ENCODE assay signal across 8 mouse cellular contexts in genomic region chr11:119054351-119055345, GRCm38 (mm10). TPM values are rescaled to one million over a fixed set of nuclear protein-coding genes. Genes with fewer than 3 reads are reported as not detected.
DNase-seq lines count a peak whose midpoint lies in the region; ATAC-seq and TF ChIP-seq lines count a peak whose summit lies in the region.

No protein-coding gene starts in this region.

- DNase-seq in adrenal gland, adult (ENCODE audit: inconsistent age in 2 of 2, low spot score in 1 of 2): peak; percentile 26 to 69
- DNase-seq in adrenal gland, postnatal 25 days: no peak
- no peak for DNase-seq in embryonic facial prominence, embryonic 14.5 days (ENCODE audit: low spot score)
- peak; percentile 77 for DNase-seq in intestine, embryonic 14.5 days (ENCODE audit: low spot score)
- peak; percentile 68 for DNase-seq in lung, postnatal 0 days (ENCODE audit: low spot score)
- no peak for DNase-seq in gastrocnemius, adult 18-20 months (ENCODE audit: low spot score)

- H3K4me3 ChIP-seq in E14TG2a.4 (replicated peaks; ENCODE audit: low read length): peak overlapping the region; percentile 50
- H3K4me3 ChIP-seq in embryonic facial prominence, embryonic 14.5 days (ENCODE audit: low read depth, low read length): peak overlapping the region; percentile 65
- peak overlapping the region; percentile 28; the same call in 1 of the 2 replicates for H3K4me3 ChIP-seq in intestine, embryonic 14.5 days (ENCODE audit: low read depth, low read length)
- no peak overlapping the region for H3K4me3 ChIP-seq in lung, postnatal 0 days (ENCODE audit: low read depth, low read length)
- H3K4me3 ChIP-seq in stomach, embryonic 15.5 days (replicated peaks): peak overlapping the region; percentile 42

- H3K9me3 ChIP-seq in E14TG2a.4 (ENCODE audit: low read length): no peaks in the 10 kb centered on the region; the same call in 1 of the 2 replicates
- H3K9me3 ChIP-seq in embryonic facial prominence, embryonic 14.5 days (ENCODE audit: control insufficient read depth, low read length): no peaks in the 10 kb centered on the region
- no peaks in the 10 kb centered on the region for H3K9me3 ChIP-seq in intestine, embryonic 14.5 days (ENCODE audit: control insufficient read depth, low read length)
- H3K9me3 ChIP-seq in lung, postnatal 0 days (ENCODE audit: low read length): no peaks in the 10 kb centered on the region
- no peaks in the 10 kb centered on the region for H3K9me3 ChIP-seq in stomach, embryonic 15.5 days

- peak overlapping the region; percentile 99 for H3K4me2 ChIP-seq in embryonic facial prominence, embryonic 14.5 days (ENCODE audit: low read depth, low read length)
- H3K4me2 ChIP-seq in intestine, embryonic 14.5 days (ENCODE audit: low read length): peak overlapping the region; percentile 66
- H3K4me2 ChIP-seq in lung, postnatal 0 days (replicated peaks; ENCODE audit: low read depth, low read length): peak overlapping the region; percentile 54
- H3K4me2 ChIP-seq in stomach, embryonic 15.5 days: peak overlapping the region; percentile 97

- WGBS in embryonic facial prominence, embryonic 14.5 days: 3% methylated on average over 43 of the region's 47 CpGs
- 2% methylated on average over 47 of the region's 47 CpGs for WGBS in intestine, embryonic 14.5 days
- 4% methylated on average over 47 of the region's 47 CpGs for WGBS in lung, postnatal 0 days
- 3% methylated on average over 47 of the region's 47 CpGs for WGBS in stomach, embryonic 15.5 days

- peaks cover 68% of the 10 kb centered on the region for H3K4me1 ChIP-seq in E14TG2a.4 (replicated peaks; ENCODE audit: low read depth, low read length)
- H3K4me1 ChIP-seq in embryonic facial prominence, embryonic 14.5 days (ENCODE audit: control insufficient read depth, insufficient read depth, low read length): peaks cover 36% of the 10 kb centered on the region
- H3K4me1 ChIP-seq in intestine, embryonic 14.5 days (replicated peaks; ENCODE audit: control insufficient read depth, insufficient read depth, low read length): peaks cover 37% of the 10 kb centered on the region
- H3K4me1 ChIP-seq in lung, postnatal 0 days (ENCODE audit: insufficient read depth, low read depth, low read length): peaks cover 22% of the 10 kb centered on the region
- peaks cover 58% of the 10 kb centered on the region for H3K4me1 ChIP-seq in stomach, embryonic 15.5 days

- H3K27ac ChIP-seq in embryonic facial prominence, embryonic 14.5 days (replicated peaks; ENCODE audit: low read depth, low read length): no peak overlapping the region
- no peak overlapping the region for H3K27ac ChIP-seq in intestine, embryonic 14.5 days (ENCODE audit: low read depth)
- no peak overlapping the region for H3K27ac ChIP-seq in lung, postnatal 0 days (ENCODE audit: low read length)
- no peak overlapping the region for H3K27ac ChIP-seq in stomach, embryonic 15.5 days

- peaks cover 98% of the 10 kb centered on the region for H3K27me3 ChIP-seq in E14TG2a.4 (ENCODE audit: insufficient read depth, low read length)
- H3K27me3 ChIP-seq in embryonic facial prominence, embryonic 14.5 days (replicated peaks; ENCODE audit: control insufficient read depth, insufficient read depth, low read length): peaks cover 85% of the 10 kb centered on the region
- peaks cover 88% of the 10 kb centered on the region for H3K27me3 ChIP-seq in intestine, embryonic 14.5 days (replicated peaks; ENCODE audit: control insufficient read depth, insufficient read depth, low read length)
- peaks cover 71% of the 10 kb centered on the region for H3K27me3 ChIP-seq in lung, postnatal 0 days (replicated peaks; ENCODE audit: insufficient read depth, low read length)
- H3K27me3 ChIP-seq in stomach, embryonic 15.5 days (replicated peaks): peaks cover 84% of the 10 kb centered on the region

- no peak for TF ChIP-seq EP300 in lung, postnatal 0 days (IDR thresholded peaks at IDR 0.05)

- H3K36me3 ChIP-seq in E14TG2a.4 (ENCODE audit: insufficient read depth, low read length): no peaks in the 10 kb centered on the region
- no peaks in the 10 kb centered on the region for H3K36me3 ChIP-seq in embryonic facial prominence, embryonic 14.5 days (ENCODE audit: control insufficient read depth, insufficient read depth, low read length)
- no peaks in the 10 kb centered on the region for H3K36me3 ChIP-seq in intestine, embryonic 14.5 days (ENCODE audit: control insufficient read depth, insufficient read depth, low read length)
- H3K36me3 ChIP-seq in lung, postnatal 0 days (ENCODE audit: insufficient read depth, low read length): no peaks in the 10 kb centered on the region
- no peaks in the 10 kb centered on the region for H3K36me3 ChIP-seq in stomach, embryonic 15.5 days

- peak; percentile 31 for TF ChIP-seq CTCF in E14TG2a.4 (conservative IDR thresholded peaks at IDR 0.05; ENCODE audit: low read length)
- TF ChIP-seq CTCF in lung, postnatal 0 days (IDR thresholded peaks at IDR 0.05): peak; percentile 73

- peak overlapping the region; percentile 49; the same call in 1 of the 2 replicates for H3K9ac ChIP-seq in embryonic facial prominence, embryonic 14.5 days (ENCODE audit: low read depth, low read length)
- H3K9ac ChIP-seq in intestine, embryonic 14.5 days (ENCODE audit: low read length): no peak overlapping the region
- H3K9ac ChIP-seq in lung, postnatal 0 days (replicated peaks; ENCODE audit: low read depth): no peak overlapping the region
- H3K9ac ChIP-seq in stomach, embryonic 15.5 days: no peak overlapping the region

- ATAC-seq in embryonic facial prominence, embryonic 14.5 days (ENCODE audit: low read depth): no peak
- no peak for ATAC-seq in intestine, embryonic 14.5 days (replicated peaks; ENCODE audit: low FRiP score, low TSS enrichment, low read depth)
- ATAC-seq in lung, postnatal 0 days: no peak
- ATAC-seq in stomach, embryonic 15.5 days (ENCODE audit: insufficient read depth, low FRiP score, low read depth): no peak

RNA-seq across cellular contexts. Expression of gene Cbx8, which starts 13.9 kb away (rescaled TPM):
- 9.2 and 13.0 TPM in 2 replicates for total RNA-seq in adrenal gland, postnatal 25 days (2021)
- 9.6 and 10.1 TPM in 2 replicates for polyA plus RNA-seq in embryonic facial prominence, embryonic 14.5 days (2014; fragmentation: Nextera tagmentation; extraction: Ambion mirVana)
- 7.7 and 11.4 TPM in 2 replicates for polyA plus RNA-seq in intestine, embryonic 14.5 days (2014; fragmentation: Nextera tagmentation; extraction: Ambion mirVana)
- 9.4 and 9.8 TPM in 2 replicates for polyA plus RNA-seq in lung, postnatal 0 days (2015; fragmentation: Nextera tagmentation; extraction: Ambion mirVana)
- 6.9 and 7.2 TPM in 2 replicates for polyA plus RNA-seq in stomach, embryonic 15.5 days (2015; fragmentation: Nextera tagmentation; extraction: Ambion mirVana)
- 1 to 10 TPM; 2.6 to 3.5 TPM for total RNA-seq in gastrocnemius, adult 18-20 months (2021)

RNA-seq across cellular contexts. Expression of gene Cbx4, which starts 31.4 kb away (rescaled TPM):
- total RNA-seq in adrenal gland, postnatal 25 days (2021): 100 and 121 TPM in 2 replicates
- polyA plus RNA-seq in embryonic facial prominence, embryonic 14.5 days (2014; fragmentation: Nextera tagmentation; extraction: Ambion mirVana): 11.0 and 13.5 TPM in 2 replicates
- polyA plus RNA-seq in intestine, embryonic 14.5 days (2014; fragmentation: Nextera tagmentation; extraction: Ambion mirVana): 9.9 and 10.5 TPM in 2 replicates
- polyA plus RNA-seq in lung, postnatal 0 days (2015; fragmentation: Nextera tagmentation; extraction: Ambion mirVana): 8.9 and 9.7 TPM in 2 replicates
- 10.2 and 10.3 TPM in 2 replicates for polyA plus RNA-seq in stomach, embryonic 15.5 days (2015; fragmentation: Nextera tagmentation; extraction: Ambion mirVana)
- 1 to 10 TPM; 1.6 to 2.5 TPM for total RNA-seq in gastrocnemius, adult 18-20 months (2021)

RNA-seq across cellular contexts. Expression of gene Cbx2, which starts 31.9 kb away (rescaled TPM):
- total RNA-seq in adrenal gland, postnatal 25 days (2021): 8.9 and 9.8 TPM in 2 replicates
- 23.9 and 28.3 TPM in 2 replicates for polyA plus RNA-seq in embryonic facial prominence, embryonic 14.5 days (2014; fragmentation: Nextera tagmentation; extraction: Ambion mirVana)
- 31.5 and 32.0 TPM in 2 replicates for polyA plus RNA-seq in intestine, embryonic 14.5 days (2014; fragmentation: Nextera tagmentation; extraction: Ambion mirVana)
- polyA plus RNA-seq in lung, postnatal 0 days (2015; fragmentation: Nextera tagmentation; extraction: Ambion mirVana): 6.2 and 6.9 TPM in 2 replicates
- polyA plus RNA-seq in stomach, embryonic 15.5 days (2015; fragmentation: Nextera tagmentation; extraction: Ambion mirVana): 21.3 and 24.8 TPM in 2 replicates
- 1 to 10 TPM in 1 of 2 experiments, under 1 TPM in 1; 0.85 to 1.0 TPM for total RNA-seq in gastrocnemius, adult 18-20 months (2021)

Comparison
In these comparisons a context has a peak if more than half of its experiments do, and no peak if none do; other contexts are left out.
1. DNase-seq: peak in adrenal gland, adult (2 of 2), intestine, embryonic 14.5 days (single experiment) and lung, postnatal 0 days (single experiment); none in adrenal gland, postnatal 25 days (single experiment), embryonic facial prominence, embryonic 14.5 days (single experiment) and gastrocnemius, adult 18-20 months (single experiment).
2. Peak in every context shown above with its lines, with median percentiles within 50 percentile points of each other: H3K4me2 ChIP-seq.